Mouse (Mus musculus) neural tube, embryonic 11.5 days (tissue): ENCODE data around the gene Gm20503. TPM values are rescaled to one million over a fixed set of nuclear protein-coding genes. Genes with fewer than 3 reads are reported as not detected.

Source experiments
- ATAC-seq: fragments of 200-750 bp; cut with Nextera tagmentation; 2 replicates; pipeline ENCODE4 v1.8.0; 2017; ENCODE audit warnings: moderate number of reproducible peaks, mild to moderate bottlenecking, moderate TSS enrichment, moderate library complexity; ENCODE audit not compliant: insufficient read depth, low FRiP score, low TSS enrichment
- DNase-seq: peaks from one replicate; pipeline ENCODE4 v3.0.0-alpha.2; 2015; ENCODE audit warnings: low spot score
- H3K27ac ChIP-seq: fragments of 300-500 bp; sonication (generic); 2 replicates; pipeline ENCODE4 v1.5.1; 2014; ENCODE audit warnings: low read depth, mild to moderate bottlenecking, low read length
- H3K27me3 ChIP-seq: fragments of 300-500 bp; sonication (generic); 2 replicates; pipeline ENCODE4 v1.6.1; 2014; ENCODE audit warnings: mild to moderate bottlenecking, low read length, mixed read lengths; ENCODE audit not compliant: control insufficient read depth, insufficient read depth
- H3K36me3 ChIP-seq: fragments of 300-500 bp; sonication (generic); 2 replicates; pipeline ENCODE4 v1.6.1; 2014; ENCODE audit warnings: mild to moderate bottlenecking, low read length, moderate library complexity, mixed read lengths; ENCODE audit not compliant: control insufficient read depth, insufficient read depth
- H3K4me1 ChIP-seq: fragments of 300-500 bp; sonication (generic); 2 replicates; pipeline ENCODE4 v1.6.1; 2014; ENCODE audit warnings: low read length, mixed read lengths; ENCODE audit not compliant: control insufficient read depth, insufficient read depth
- H3K4me2 ChIP-seq: fragments of 300-500 bp; sonication (generic); 2 replicates; pipeline ENCODE4 v1.6.1; 2014; ENCODE audit warnings: low read depth, mild to moderate bottlenecking, moderate library complexity
- H3K4me3 ChIP-seq: fragments of 300-500 bp; sonication (generic); 2 replicates; pipeline ENCODE4 v1.5.1; 2014; ENCODE audit warnings: low read depth, low read length
- H3K9ac ChIP-seq: fragments of 300-500 bp; sonication (generic); 2 replicates; pipeline ENCODE4 v1.6.1; 2014; ENCODE audit warnings: mild to moderate bottlenecking, low read length
- H3K9me3 ChIP-seq: fragments of 300-500 bp; sonication (generic); 2 replicates; pipeline ENCODE4 v1.6.1; 2016; ENCODE audit warnings: low read length; ENCODE audit not compliant: control insufficient read depth
- WGBS: fragments of 180-500 bp; shearing (Covaris S2); extraction: QIAGEN DNeasy Blood & Tissue Kit; methylation state at CpG from one replicate; pipeline ENCODE4 v1.1.7; 2014; 5-methylcytosine and 5-hydroxymethylcytosine counted together
- polyA plus RNA-seq: library from polyadenylated mRNA; unstranded; fragments of >200 nt; fragmentation: Nextera tagmentation; extraction: Ambion mirVana; gene quantifications from 2 replicates; pipeline ENCODE4 v1.2.1, GENCODE M21; 2014

Gm20503 gene
- polyA plus RNA-seq, 1 experiment from 2014 or later = 8.3 TPM

- no peak overlapping the region for H3K4me2 ChIP-seq
- peaks cover 3% of the 10 kb centered on the region; the same call in 1 of the 2 replicates for H3K4me1 ChIP-seq
- no peak overlapping the region for H3K9ac ChIP-seq
- ATAC-seq (no peak), DNase-seq (peak; percentile 66)
- no peaks in the 10 kb centered on the region for H3K36me3 ChIP-seq
- no peak overlapping the region for H3K27ac ChIP-seq
- H3K4me3 ChIP-seq = no peak overlapping the region
- 25% methylated on average over 2 of the region's 2 CpGs for WGBS
- H3K27me3 ChIP-seq = no peaks in the 10 kb centered on the region
- no peaks in the 10 kb centered on the region for H3K9me3 ChIP-seq
Observed at GRCm38 (mm10) chr4:58999686-59000085, 3.3 kb upstream of the Gm20503 start.

GRCm38 (mm10) chr4:59000614-59001013 is 2.4 kb upstream of the Gm20503 start:
- no peaks in the 10 kb centered on the region for H3K27me3 ChIP-seq
- ATAC-seq (no peak), DNase-seq (no peak)
- no peak overlapping the region for H3K9ac ChIP-seq
- H3K9me3 ChIP-seq = no peaks in the 10 kb centered on the region
- H3K27ac ChIP-seq = no peak overlapping the region
- H3K36me3 ChIP-seq = no peaks in the 10 kb centered on the region
- no peak overlapping the region for H3K4me2 ChIP-seq
- H3K4me3 ChIP-seq = no peak overlapping the region
- 2% methylated on average over 2 of the region's 2 CpGs for WGBS
- H3K4me1 ChIP-seq = peaks cover 3% of the 10 kb centered on the region; the same call in 1 of the 2 replicates

DNA sequence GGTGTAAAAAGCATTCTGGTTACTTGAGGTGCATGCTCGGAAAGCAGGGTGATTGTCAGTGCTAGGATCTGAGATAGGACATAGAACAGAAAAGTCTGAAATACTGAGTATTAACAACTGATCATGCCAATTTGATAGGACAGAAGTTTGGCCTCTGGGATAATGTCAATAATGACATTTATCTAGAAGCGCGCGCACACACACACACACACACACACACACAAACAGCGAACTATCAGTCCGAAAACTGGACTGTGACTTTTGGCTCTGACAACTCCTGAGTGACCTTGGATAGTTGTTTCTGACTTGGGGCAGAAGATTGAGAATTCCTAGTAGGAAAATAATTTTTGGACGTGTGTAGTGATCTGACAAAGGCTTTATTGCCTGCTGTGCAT is 793 bp downstream of the Gm20503 start:
- no peak for ATAC-seq
- Histone ChIP-seq H3K4me3 (peak overlapping the region; percentile 69), H3K9ac (peak overlapping the region; percentile 92), H3K4me2 (peak overlapping the region; percentile 77), H3K4me1 (peaks cover 3% of the 10 kb centered on the region; the same call in 1 of the 2 replicates), H3K27ac (no peak overlapping the region), H3K9me3 (no peaks in the 10 kb centered on the region), H3K36me3 (no peaks in the 10 kb centered on the region), H3K27me3 (no peaks in the 10 kb centered on the region)
- 33% methylated on average over 7 of the region's 7 CpGs for WGBS
- DNase-seq = no peak

- no peaks in the 10 kb centered on the region for H3K9me3 ChIP-seq
- H3K36me3 ChIP-seq = no peaks in the 10 kb centered on the region
- ATAC-seq (no peak), DNase-seq (no peak)
- WGBS = 52% methylated on average over 8 of the region's 8 CpGs
- H3K9ac ChIP-seq = no peak overlapping the region
- H3K4me1 ChIP-seq = peaks cover 3% of the 10 kb centered on the region; the same call in 1 of the 2 replicates
- no peaks in the 10 kb centered on the region for H3K27me3 ChIP-seq
- H3K4me3 ChIP-seq = no peak overlapping the region
- H3K4me2 ChIP-seq = no peak overlapping the region
- H3K27ac ChIP-seq = no peak overlapping the region
Observed at GRCm38 (mm10) chr4:59006211-59006610, 3.2 kb downstream of the Gm20503 start.

DNA sequence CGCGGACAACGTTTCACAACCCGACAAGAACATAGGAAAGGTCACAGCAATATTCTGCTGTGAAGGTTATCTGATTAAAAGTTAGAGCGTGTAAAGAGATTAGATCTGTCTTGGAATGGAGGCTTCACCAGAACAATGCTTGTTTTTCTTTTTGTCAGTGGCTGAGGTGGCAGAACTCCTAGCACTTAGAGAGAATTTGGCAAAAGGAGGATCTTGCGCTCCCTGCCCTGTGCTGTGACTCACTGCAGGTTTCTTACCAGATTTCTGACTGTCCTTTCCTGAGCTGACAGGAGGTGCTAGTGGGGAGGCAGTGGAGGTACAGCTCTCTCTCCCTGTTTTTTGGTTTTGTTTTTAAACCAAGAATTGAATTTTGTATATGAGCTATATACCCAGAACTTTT is 4.0 kb downstream of the Gm20503 start:
- WGBS = 84% methylated on average over 6 of the region's 6 CpGs
- Histone ChIP-seq H3K9ac (no peak overlapping the region), H3K4me1 (peaks cover 3% of the 10 kb centered on the region; the same call in 1 of the 2 replicates)

GRCm38 (mm10) chr4:59007974-59008373 is 5.0 kb downstream of the Gm20503 start:
- Histone ChIP-seq H3K9me3 (no peaks in the 10 kb centered on the region), H3K4me2 (no peak overlapping the region), H3K9ac (no peak overlapping the region), H3K4me3 (no peak overlapping the region), H3K36me3 (no peaks in the 10 kb centered on the region), H3K27ac (no peak overlapping the region), H3K4me1 (peaks cover 3% of the 10 kb centered on the region; the same call in 1 of the 2 replicates), H3K27me3 (no peaks in the 10 kb centered on the region)
- ATAC-seq (no peak), DNase-seq (no peak)
- WGBS = 78% methylated on average over 5 of the region's 5 CpGs

More for the DNA sequence above, 4.0 kb downstream of the Gm20503 start:
- no peak overlapping the region for H3K4me3 ChIP-seq
- DNase-seq (no peak), ATAC-seq (no peak)
- H3K27me3 ChIP-seq = no peaks in the 10 kb centered on the region
- H3K27ac ChIP-seq = no peak overlapping the region
- no peaks in the 10 kb centered on the region for H3K9me3 ChIP-seq
- no peaks in the 10 kb centered on the region for H3K36me3 ChIP-seq
- H3K4me2 ChIP-seq = no peak overlapping the region

- H3K27me3 ChIP-seq = no peaks in the 10 kb centered on the region
- no peak overlapping the region for H3K9ac ChIP-seq
- ATAC-seq (no peak), DNase-seq (no peak)
- H3K27ac ChIP-seq = no peak overlapping the region
- 88% methylated on average over 7 of the region's 7 CpGs for WGBS
- H3K4me3 ChIP-seq = no peak overlapping the region
- no peaks in the 10 kb centered on the region for H3K36me3 ChIP-seq
- H3K4me2 ChIP-seq = no peak overlapping the region
- no peaks in the 10 kb centered on the region for H3K9me3 ChIP-seq
- peaks cover under 1% of the 10 kb centered on the region; the same call in 1 of the 2 replicates for H3K4me1 ChIP-seq
Observed at GRCm38 (mm10) chr4:59009186-59009585, 6.2 kb downstream of the Gm20503 start.

DNA sequence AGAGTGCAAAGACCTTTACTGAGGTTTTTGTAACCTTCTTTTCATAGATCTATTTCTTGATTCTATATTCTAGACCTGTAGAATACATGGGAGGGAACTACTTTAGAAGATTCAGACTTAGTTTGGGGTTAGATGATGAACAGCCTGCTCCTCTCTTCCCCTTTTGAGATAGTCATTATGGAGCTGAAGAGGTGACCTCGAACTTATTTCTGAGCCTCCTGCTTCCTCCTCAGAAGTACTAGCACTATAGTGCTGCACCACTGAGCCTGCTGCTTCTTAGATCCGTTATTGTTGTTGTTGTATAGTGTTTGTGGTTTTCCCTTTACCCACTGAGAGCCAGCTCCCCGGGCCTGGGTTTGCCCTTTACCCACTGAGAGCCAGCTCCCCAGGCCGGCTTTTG is 6.7 kb downstream of the Gm20503 start:
- WGBS = 89% methylated on average over 4 of the region's 4 CpGs
- no peak overlapping the region for H3K27ac ChIP-seq
- H3K4me3 ChIP-seq = no peak overlapping the region
- no peak for DNase-seq
- no peaks in the 10 kb centered on the region for H3K9me3 ChIP-seq
- H3K36me3 ChIP-seq = no peaks in the 10 kb centered on the region
- H3K27me3 ChIP-seq = no peaks in the 10 kb centered on the region
- no peak overlapping the region for H3K9ac ChIP-seq
- no peaks in the 10 kb centered on the region; the same call in 1 of the 2 replicates for H3K4me1 ChIP-seq
- no peak overlapping the region for H3K4me2 ChIP-seq
- ATAC-seq = no peak

GRCm38 (mm10) chr4:59011446-59011845 is 8.4 kb downstream of the Gm20503 start:
- Histone ChIP-seq H3K4me1 (no peaks in the 10 kb centered on the region), H3K27me3 (no peaks in the 10 kb centered on the region), H3K9ac (no peak overlapping the region), H3K4me2 (no peak overlapping the region), H3K4me3 (no peak overlapping the region), H3K27ac (no peak overlapping the region), H3K9me3 (no peaks in the 10 kb centered on the region), H3K36me3 (no peaks in the 10 kb centered on the region)
- no peak for ATAC-seq
- WGBS = 78% methylated on average over 3 of the region's 3 CpGs
- no peak for DNase-seq
